Mouse (Mus musculus) liver, embryonic 14.5 days (tissue): ENCODE results near the gene Castor1. TPM values are rescaled to one million over a fixed set of nuclear protein-coding genes. Genes with fewer than 3 reads are reported as not detected.

ENCODE experiments used
- ATAC-seq: fragments of 200-750 bp; cut with Nextera tagmentation; 2 replicates; pipeline ENCODE4 v1.8.0; 2017; ENCODE audit warnings: moderate number of reproducible peaks, mild to moderate bottlenecking, moderate library complexity; ENCODE audit not compliant: insufficient read depth
- DNase-seq, 3 experiments: peaks; one replicate each; pipeline ENCODE4 v3.0.0-alpha.2; 2012 to 2013; ENCODE audit warnings: low read depth in 3 of 3, low spot score in 3 of 3
- H3K27ac ChIP-seq: fragments of 300-500 bp; sonication (generic); 2 replicates; pipeline ENCODE4 v1.5.1; 2014; ENCODE audit warnings: moderate library complexity, mild to moderate bottlenecking, control low read depth, inconsistent platforms
- H3K27me3 ChIP-seq: fragments of 300-500 bp; sonication (generic); 2 replicates; pipeline ENCODE4 v1.6.1; 2014; ENCODE audit warnings: mild to moderate bottlenecking, low read length, moderate library complexity; ENCODE audit not compliant: control insufficient read depth, insufficient read depth
- H3K36me3 ChIP-seq: fragments of 300-500 bp; sonication (generic); replicated peaks from 2 replicates; pipeline ENCODE4 v1.6.1; 2014; ENCODE audit warnings: low read depth; ENCODE audit not compliant: control insufficient read depth, insufficient read depth
- H3K4me1 ChIP-seq, 2 experiments: fragments of 200-500 bp in 1 of 2; fragments of 300-500 bp in 1 of 2; sonication (generic) in 1 of 2; replicated peaks; 2 replicates each; pipeline ENCODE4 v1.6.1; 2012 to 2014; ENCODE audit warnings: antibody characterized with exemption in 1 of 2, inconsistent platforms in 1 of 2, low read length in 1 of 2; ENCODE audit not compliant: control insufficient read depth in 2 of 2, insufficient read depth in 2 of 2
- H3K4me2 ChIP-seq: fragments of 300-500 bp; sonication (generic); 2 replicates; pipeline ENCODE4 v1.6.1; 2014; ENCODE audit warnings: low read depth, mild to moderate bottlenecking, control low read depth, moderate library complexity
- H3K4me3 ChIP-seq, 2 experiments: fragments of 200-500 bp in 1 of 2; fragments of 300-500 bp in 1 of 2; sonication (generic) in 1 of 2; 2 replicates each; pipeline ENCODE4 v1.5.1; 2012 to 2014; ENCODE audit warnings: low read depth in 2 of 2, low read length in 2 of 2, mild to moderate bottlenecking in 2 of 2, control low read depth in 1 of 2, inconsistent platforms in 1 of 2, moderate library complexity in 1 of 2; ENCODE audit not compliant: insufficient read depth in 1 of 2
- H3K9ac ChIP-seq: fragments of 300-500 bp; sonication (generic); replicated peaks from 2 replicates; pipeline ENCODE4 v1.6.1; 2014; ENCODE audit warnings: mild to moderate bottlenecking, control low read depth, moderate library complexity
- H3K9me3 ChIP-seq: fragments of 300-500 bp; sonication (generic); 2 replicates; pipeline ENCODE4 v1.6.1; 2016; ENCODE audit warnings: low read length, mixed read lengths; ENCODE audit not compliant: control insufficient read depth
- CTCF ChIP-seq: IDR thresholded peaks from 2 replicates; pipeline ENCODE4 v1.5.1; 2016; ENCODE audit warnings: antibody characterized with exemption, low read depth, control low read depth
- EP300 ChIP-seq: IDR thresholded peaks from 2 replicates; pipeline ENCODE4 v1.6.1; 2016; ENCODE audit warnings: antibody characterized with exemption, low read depth
- WGBS: fragments of 180-500 bp; shearing (Covaris S2); extraction: QIAGEN DNeasy Blood & Tissue Kit; methylation state at CpG from one replicate; pipeline ENCODE4 v1.1.7; 2014; ENCODE audit not compliant: insufficient replicate concordance; 5-methylcytosine and 5-hydroxymethylcytosine counted together
- polyA plus RNA-seq, 2 experiments: library from polyadenylated mRNA; depleted of rRNA in 1 of 2; stranded (reverse) in 1 of 2; unstranded in 1 of 2; fragments of >200 nt; fragmentation: Nextera tagmentation in 1 of 2; extraction: Ambion mirVana in 1 of 2; gene quantifications; 2 replicates each; pipeline versions ENCODE4 v1.2.1 to v1.2.3; 2012 to 2014

Gene Castor1
- polyA plus RNA-seq, 2 experiments, result 1.1 to 1.4 TPM

GRCm38 (mm10) chr11:4237389-4237912 is 19.4 kb downstream of the Castor1 start:
- DNase-seq, result no peak
- no peak overlapping the region for H3K9ac ChIP-seq
- no peaks in the 10 kb centered on the region for H3K9me3 ChIP-seq
- no peaks in the 10 kb centered on the region for H3K27me3 ChIP-seq
- H3K4me1 ChIP-seq, result peaks cover 12 to 23% of the 10 kb centered on the region in 2 experiments
- H3K4me3 ChIP-seq, result no peak overlapping the region
- H3K36me3 ChIP-seq, result peaks cover 2% of the 10 kb centered on the region; the same call in 1 of the 2 replicates
- peak; percentile 9; the same call in 1 of the 2 replicates for ATAC-seq
- no peak for TF ChIP-seq EP300
- TF ChIP-seq CTCF, result peak; percentile 43; the same call in 1 of the 2 replicates
- peak overlapping the region; percentile 8; the same call in 1 of the 2 replicates for H3K4me2 ChIP-seq
- WGBS, result 34% methylated on average over 18 of the region's 18 CpGs
- no peak overlapping the region for H3K27ac ChIP-seq

- no peak overlapping the region for H3K4me3 ChIP-seq
- peaks cover 12 to 22% of the 10 kb centered on the region in 2 experiments for H3K4me1 ChIP-seq
- no peaks in the 10 kb centered on the region for H3K27me3 ChIP-seq
- 74% methylated on average over 6 of the region's 6 CpGs for WGBS
- H3K36me3 ChIP-seq, result no peaks in the 10 kb centered on the region
- DNase-seq (no peak), ATAC-seq (no peak)
- no peak overlapping the region for H3K4me2 ChIP-seq
- H3K27ac ChIP-seq, result no peak overlapping the region
- H3K9me3 ChIP-seq, result no peaks in the 10 kb centered on the region
- TF ChIP-seq CTCF, result no peak
- TF ChIP-seq EP300, result no peak
- H3K9ac ChIP-seq, result no peak overlapping the region
Measured at GRCm38 (mm10) chr11:4238167-4238566, 20.1 kb downstream of the Castor1 start.

DNA sequence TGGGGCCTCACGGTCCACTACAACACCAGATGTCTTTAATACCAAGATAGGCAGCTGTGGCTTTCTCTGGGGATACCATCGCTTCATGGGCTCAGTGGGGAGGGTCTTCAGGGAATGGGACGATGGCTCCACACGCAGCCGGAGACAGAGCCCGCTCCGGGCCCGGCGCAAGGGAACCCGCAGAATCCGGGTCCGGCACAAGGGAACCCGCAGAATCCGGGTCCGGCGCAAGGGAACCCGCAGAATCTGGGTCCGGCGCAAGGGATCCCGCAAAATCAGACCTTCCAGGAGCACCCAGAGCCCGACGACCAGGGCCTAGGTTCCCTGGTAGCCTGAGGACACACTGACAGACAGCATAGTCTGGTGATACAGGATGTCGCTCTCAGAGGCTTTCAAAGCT is 21.7 kb downstream of the Castor1 start:
- Histone ChIP-seq H3K27ac (no peak overlapping the region), H3K4me1 (peaks cover 14 to 24% of the 10 kb centered on the region in 2 experiments), H3K27me3 (no peaks in the 10 kb centered on the region), H3K4me2 (no peak overlapping the region), H3K36me3 (no peaks in the 10 kb centered on the region), H3K9me3 (no peaks in the 10 kb centered on the region), H3K4me3 (no peak overlapping the region), H3K9ac (no peak overlapping the region)
- no peak for TF ChIP-seq CTCF
- no peak for TF ChIP-seq EP300
- WGBS, result 88% methylated on average over 23 of the region's 23 CpGs
- DNase-seq (no peak), ATAC-seq (no peak)

DNA sequence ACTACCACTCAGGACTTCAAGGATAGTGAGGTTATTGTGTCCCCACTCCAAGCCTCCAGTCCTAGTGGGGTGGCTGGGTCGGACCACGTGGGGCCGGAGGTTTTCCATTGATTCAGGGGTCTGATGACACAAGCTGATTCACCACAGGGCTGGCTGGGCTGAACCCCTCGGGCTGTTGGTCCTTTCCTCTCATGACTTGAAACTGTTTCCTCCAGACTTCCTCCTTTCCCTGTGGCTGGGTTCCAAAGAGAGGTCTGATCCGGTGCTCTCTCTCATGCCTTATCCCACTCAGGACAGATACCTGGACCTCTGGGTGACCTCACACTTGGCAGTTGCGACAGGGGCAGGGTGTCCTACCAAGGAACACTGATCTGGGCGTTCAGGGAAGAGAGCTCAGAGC is 22.1 kb downstream of the Castor1 start:
- ATAC-seq, result no peak
- H3K4me2 ChIP-seq, result no peak overlapping the region
- 33% methylated on average over 7 of the region's 7 CpGs for WGBS
- H3K27me3 ChIP-seq, result no peaks in the 10 kb centered on the region
- no peaks in the 10 kb centered on the region for H3K9me3 ChIP-seq
- DNase-seq, result no peak
- peaks cover 14 to 24% of the 10 kb centered on the region in 2 experiments for H3K4me1 ChIP-seq
- no peak for TF ChIP-seq CTCF
- TF ChIP-seq EP300, result no peak
- H3K4me3 ChIP-seq, result no peak overlapping the region
- no peak overlapping the region for H3K27ac ChIP-seq
- H3K9ac ChIP-seq, result no peak overlapping the region
- H3K36me3 ChIP-seq, result no peaks in the 10 kb centered on the region

- H3K9ac ChIP-seq, result no peak overlapping the region
- ATAC-seq, result no peak
- no peaks in the 10 kb centered on the region for H3K36me3 ChIP-seq
- no peak overlapping the region for H3K27ac ChIP-seq
- no peak for DNase-seq
- TF ChIP-seq CTCF (no peak), EP300 (no peak)
- H3K4me2 ChIP-seq, result no peak overlapping the region
- WGBS, result 56% methylated on average over 4 of the region's 4 CpGs
- no peaks in the 10 kb centered on the region for H3K27me3 ChIP-seq
- H3K9me3 ChIP-seq, result no peaks in the 10 kb centered on the region
- H3K4me1 ChIP-seq, result peaks cover 14 to 24% of the 10 kb centered on the region in 2 experiments
- H3K4me3 ChIP-seq, result no peak overlapping the region
Measured at GRCm38 (mm10) chr11:4241180-4241579, 23.2 kb downstream of the Castor1 start.
